Mouse (Mus musculus) heart, embryonic 16.5 days (tissue): ENCODE data around the gene Mrtfa. TPM values are rescaled to one million over a fixed set of nuclear protein-coding genes. Genes with fewer than 3 reads are reported as not detected.

Experiments
- ATAC-seq: fragments of 200-750 bp; cut with Nextera tagmentation; replicated peaks from 2 replicates; pipeline ENCODE4 v1.8.0; 2017; ENCODE audit warnings: moderate number of reproducible peaks; ENCODE audit not compliant: insufficient read depth, low FRiP score; ENCODE audit errors: extremely low read depth
- H3K27ac ChIP-seq: fragments of 300-500 bp; sonication (generic); 2 replicates; pipeline ENCODE4 v1.5.1; 2014; ENCODE audit warnings: mild to moderate bottlenecking, low read length, control low read depth, moderate library complexity
- H3K27me3 ChIP-seq: fragments of 300-500 bp; sonication (generic); 2 replicates; pipeline ENCODE4 v1.6.1; 2014; ENCODE audit warnings: low read length, mixed read lengths; ENCODE audit not compliant: control insufficient read depth, insufficient read depth
- H3K36me3 ChIP-seq: fragments of 300-500 bp; sonication (generic); 2 replicates; pipeline ENCODE4 v1.6.1; 2014; ENCODE audit not compliant: control insufficient read depth, insufficient read depth
- H3K4me1 ChIP-seq: fragments of 300-500 bp; sonication (generic); 2 replicates; pipeline ENCODE4 v1.6.1; 2014; ENCODE audit warnings: low read length, mixed read lengths; ENCODE audit not compliant: control insufficient read depth, insufficient read depth
- H3K4me2 ChIP-seq: fragments of 300-500 bp; sonication (generic); 2 replicates; pipeline ENCODE4 v1.6.1; 2014; ENCODE audit warnings: low read depth, mild to moderate bottlenecking, control low read depth, low read length
- H3K4me3 ChIP-seq: fragments of 300-500 bp; sonication (generic); 2 replicates; pipeline ENCODE4 v1.5.1; 2014; ENCODE audit warnings: mild to moderate bottlenecking, control low read depth, low read length
- H3K9ac ChIP-seq: fragments of 300-500 bp; sonication (generic); 2 replicates; pipeline ENCODE4 v1.6.1; 2014; ENCODE audit warnings: low read length, control low read depth
- H3K9me3 ChIP-seq: fragments of 300-500 bp; sonication (generic); replicated peaks from 2 replicates; pipeline ENCODE4 v1.6.1; 2016; ENCODE audit warnings: low read length; ENCODE audit not compliant: control insufficient read depth
- WGBS: fragments of 180-500 bp; shearing (Covaris S2); extraction: QIAGEN DNeasy Blood & Tissue Kit; methylation state at CpG from one replicate; pipeline ENCODE4 v1.1.7; 2014; 5-methylcytosine and 5-hydroxymethylcytosine counted together
- polyA plus RNA-seq: library from polyadenylated mRNA; unstranded; fragments of >200 nt; fragmentation: Nextera tagmentation; extraction: Ambion mirVana; gene quantifications from 2 replicates; pipeline ENCODE4 v1.2.1, GENCODE M21; 2015

Mrtfa gene
- polyA plus RNA-seq, 1 experiment from 2014 or later: 14.1 TPM

DNA sequence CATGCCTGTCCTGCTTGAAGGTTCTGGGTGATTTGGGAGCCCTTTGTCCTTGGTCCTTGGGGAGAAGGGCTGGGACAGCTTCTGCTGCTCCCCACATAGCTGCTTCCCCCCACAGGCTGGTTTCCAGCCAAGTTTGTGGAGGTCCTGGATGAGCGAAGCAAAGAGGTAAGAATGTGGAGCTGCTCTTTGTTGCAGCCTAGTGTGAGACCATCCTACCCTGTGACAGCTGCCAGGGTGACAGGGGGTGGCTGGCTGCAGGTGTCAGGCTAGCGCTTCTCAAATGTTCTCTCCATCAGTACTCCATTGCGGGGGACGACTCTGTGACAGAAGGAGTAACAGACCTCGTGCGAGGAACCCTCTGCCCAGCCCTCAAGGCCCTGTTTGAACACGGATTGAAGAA, 180.4 kb downstream of the Mrtfa start:
- H3K4me1 ChIP-seq: no peaks in the 10 kb centered on the region
- H3K36me3 ChIP-seq: peaks cover 34% of the 10 kb centered on the region
- H3K4me3 ChIP-seq: no peak overlapping the region
- no peak for ATAC-seq
- no peak overlapping the region for H3K27ac ChIP-seq
- no peaks in the 10 kb centered on the region for H3K27me3 ChIP-seq
- H3K4me2 ChIP-seq: no peak overlapping the region
- 77% methylated on average over 7 of the region's 7 CpGs for WGBS
- no peaks in the 10 kb centered on the region for H3K9me3 ChIP-seq
- H3K9ac ChIP-seq: no peak overlapping the region

DNA sequence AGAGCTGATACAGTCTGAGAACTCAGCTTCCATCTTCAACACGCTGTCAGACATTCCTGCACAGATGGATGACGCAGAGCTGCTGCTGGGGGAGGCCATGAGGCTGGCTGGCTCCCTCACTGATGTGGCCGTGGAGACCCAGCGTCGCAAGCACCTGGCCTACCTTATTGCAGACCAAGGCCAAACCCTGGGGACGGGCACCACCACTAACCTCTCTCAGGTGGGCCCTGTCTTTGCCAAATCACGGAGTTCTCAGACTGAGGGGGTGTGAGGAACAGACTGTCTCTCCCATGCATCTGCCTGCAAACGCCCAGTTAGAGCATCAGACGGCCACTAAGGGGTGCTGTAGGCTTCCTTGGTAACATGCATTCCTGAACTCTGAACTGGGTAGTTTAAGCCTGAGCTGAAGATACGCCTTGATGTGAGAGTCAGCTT, 181.9 kb downstream of the Mrtfa start:
- no peak overlapping the region for H3K27ac ChIP-seq

DNA sequence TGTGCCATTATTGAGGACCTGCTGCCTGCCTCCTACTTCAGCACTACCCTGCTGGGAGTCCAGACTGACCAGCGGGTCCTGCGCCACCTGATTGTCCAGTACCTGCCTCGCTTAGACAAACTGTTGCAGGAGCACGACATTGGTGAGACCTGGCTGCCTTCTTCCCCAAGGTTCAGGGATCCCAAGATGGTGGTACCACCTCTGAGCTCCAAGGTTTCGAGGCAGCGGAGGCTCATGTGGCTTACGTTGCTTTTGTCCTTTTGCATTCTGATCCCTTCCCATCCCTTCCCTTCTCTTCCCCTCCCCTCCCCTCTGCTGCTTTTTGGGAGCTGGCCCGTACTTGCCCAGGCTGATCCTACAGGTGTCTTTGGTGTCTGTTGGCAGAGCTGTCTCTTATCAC, 182.7 kb downstream of the Mrtfa start:
- peaks cover 23% of the 10 kb centered on the region for H3K36me3 ChIP-seq
- no peak overlapping the region for H3K4me2 ChIP-seq
- no peak overlapping the region for H3K9ac ChIP-seq
- WGBS: 87% methylated on average over 8 of the region's 8 CpGs
- no peak overlapping the region for H3K4me3 ChIP-seq
- H3K9me3 ChIP-seq: no peaks in the 10 kb centered on the region
- H3K27ac ChIP-seq: no peak overlapping the region
- no peaks in the 10 kb centered on the region for H3K4me1 ChIP-seq
- no peaks in the 10 kb centered on the region for H3K27me3 ChIP-seq
- no peak for ATAC-seq

More for the DNA sequence above, 181.9 kb downstream of the Mrtfa start:
- no peak overlapping the region for H3K9ac ChIP-seq
- H3K4me2 ChIP-seq: no peak overlapping the region
- H3K4me1 ChIP-seq: no peaks in the 10 kb centered on the region
- peaks cover 24% of the 10 kb centered on the region for H3K36me3 ChIP-seq
- no peaks in the 10 kb centered on the region for H3K9me3 ChIP-seq
- no peak for ATAC-seq
- no peak overlapping the region for H3K4me3 ChIP-seq
- H3K27me3 ChIP-seq: no peaks in the 10 kb centered on the region
- WGBS: 62% methylated on average over 10 of the region's 10 CpGs

DNA sequence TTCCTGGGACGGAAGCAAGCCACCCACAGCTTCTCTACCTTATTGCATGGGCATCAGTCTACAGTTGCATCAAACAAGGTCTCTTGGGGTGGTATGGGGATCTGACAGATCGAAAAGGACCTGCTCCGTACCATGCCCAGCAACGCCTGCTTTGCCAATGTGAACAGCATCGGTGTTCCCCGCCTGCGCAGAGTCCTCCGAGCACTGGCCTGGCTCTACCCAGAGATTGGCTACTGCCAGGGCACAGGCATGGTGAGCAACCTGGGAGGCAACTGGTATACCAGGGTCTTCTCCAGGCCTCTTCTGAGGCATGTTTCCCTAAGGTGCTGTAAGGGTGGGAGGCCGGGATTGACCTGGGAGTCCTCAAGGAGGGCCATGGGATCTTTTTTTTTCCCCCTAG, 183.2 kb downstream of the Mrtfa start:
- Histone ChIP-seq H3K27me3 (no peaks in the 10 kb centered on the region), H3K4me2 (no peak overlapping the region), H3K4me3 (no peak overlapping the region), H3K9ac (no peak overlapping the region), H3K36me3 (peaks cover 21% of the 10 kb centered on the region; the same call in 1 of the 2 replicates), H3K4me1 (no peaks in the 10 kb centered on the region), H3K27ac (no peak overlapping the region), H3K9me3 (no peaks in the 10 kb centered on the region)
- 94% methylated on average over 9 of the region's 9 CpGs for WGBS
- no peak for ATAC-seq

DNA sequence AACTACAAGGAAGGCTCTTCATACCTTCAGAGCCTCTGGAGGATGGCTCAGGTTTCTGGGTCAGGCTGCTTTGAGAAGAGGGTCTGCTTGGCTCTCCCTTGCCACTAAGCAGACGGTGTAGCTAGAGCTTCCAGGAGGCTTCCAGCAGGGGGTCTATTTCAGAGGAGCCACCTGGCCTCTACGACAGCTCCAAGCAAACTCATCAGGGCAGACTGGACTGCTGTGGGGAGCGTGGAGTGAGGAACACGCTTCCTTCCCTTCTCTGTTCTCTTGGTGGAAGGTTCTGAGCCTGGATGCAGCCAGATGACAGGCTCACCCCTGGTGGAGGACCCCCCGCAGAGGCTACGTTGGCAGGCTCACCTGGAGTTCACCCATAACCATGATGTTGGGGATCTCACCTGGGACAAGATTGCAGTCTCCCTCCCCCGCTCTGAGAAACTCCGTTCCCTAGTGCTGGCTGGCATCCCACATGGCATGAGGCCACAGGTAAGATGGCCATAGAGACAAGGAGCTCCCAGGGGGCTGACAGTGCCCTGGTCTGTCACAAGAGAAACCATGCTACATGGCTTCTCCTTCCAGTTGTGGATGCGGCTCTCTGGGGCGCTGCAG, 184.3 kb downstream of the Mrtfa start:
- Histone ChIP-seq H3K27ac (no peak overlapping the region), H3K9me3 (no peaks in the 10 kb centered on the region), H3K27me3 (no peaks in the 10 kb centered on the region), H3K9ac (no peak overlapping the region), H3K36me3 (peaks cover 18% of the 10 kb centered on the region; the same call in 1 of the 2 replicates), H3K4me1 (no peaks in the 10 kb centered on the region), H3K4me2 (no peak overlapping the region), H3K4me3 (no peak overlapping the region)
- WGBS: 85% methylated on average over 10 of the region's 10 CpGs
- ATAC-seq: no peak

DNA sequence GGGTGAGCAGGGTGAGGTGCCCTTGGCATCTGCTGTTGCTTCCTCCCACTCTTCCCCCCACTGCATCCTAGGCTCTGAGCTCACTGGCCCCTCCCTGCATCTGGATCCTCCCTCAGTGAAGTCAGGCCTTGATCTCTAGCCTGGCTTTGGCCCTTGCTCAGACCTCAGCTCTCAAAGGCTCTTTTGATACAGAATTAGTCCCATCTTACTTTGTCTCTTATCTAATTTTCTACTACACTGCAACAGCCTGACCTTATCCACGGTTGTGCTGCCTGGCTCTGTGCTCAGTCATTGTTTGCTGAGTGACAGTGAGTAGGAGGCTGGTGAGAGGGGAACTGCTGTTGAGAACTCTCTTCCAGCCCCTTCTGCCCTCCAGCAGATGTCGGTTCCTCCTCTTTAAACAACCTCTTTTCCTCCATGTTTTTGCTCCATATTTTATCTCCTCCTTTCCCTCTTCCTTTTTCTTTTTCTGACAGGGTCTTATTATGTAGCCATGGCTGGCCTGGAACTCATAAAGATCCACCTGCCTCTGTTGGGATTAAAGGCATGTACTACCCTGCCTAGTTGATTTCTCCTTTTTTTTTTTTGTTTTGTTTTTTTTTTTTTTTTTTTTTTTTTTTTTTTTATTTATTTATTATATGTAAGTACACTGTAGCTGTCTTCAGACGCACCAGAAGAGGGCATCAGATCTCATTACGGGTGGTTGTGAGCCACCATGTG, 190.0 kb downstream of the Mrtfa start:
- Histone ChIP-seq H3K9ac (peak overlapping the region; percentile 2; the same call in 1 of the 2 replicates), H3K27me3 (no peaks in the 10 kb centered on the region), H3K27ac (no peak overlapping the region), H3K4me3 (no peak overlapping the region), H3K4me1 (peaks cover 6% of the 10 kb centered on the region), H3K4me2 (no peak overlapping the region), H3K9me3 (no peaks in the 10 kb centered on the region), H3K36me3 (peaks cover 4% of the 10 kb centered on the region; the same call in 1 of the 2 replicates)
- 4% methylated on average over 2 of the region's 4 CpGs for WGBS
- no peak for ATAC-seq

DNA sequence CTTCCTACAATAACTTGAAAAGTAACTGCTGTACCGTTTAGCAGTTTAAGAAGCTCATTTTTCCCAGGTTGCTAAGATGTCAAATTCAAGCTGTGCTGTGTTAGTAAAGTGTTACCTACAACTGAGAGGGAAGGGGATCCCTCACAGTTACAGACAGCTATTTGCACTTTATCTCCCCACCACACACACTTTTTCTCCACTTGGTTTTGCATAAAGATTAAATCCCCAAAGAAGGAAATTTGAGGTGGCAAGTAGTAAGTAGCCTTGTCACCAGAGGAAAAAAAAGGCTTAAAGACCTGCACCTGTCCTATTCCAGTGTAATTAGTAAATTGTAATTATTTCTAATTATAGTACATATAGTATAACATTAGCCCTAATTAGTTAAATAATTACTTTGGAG, 193.5 kb downstream of the Mrtfa start:
- ATAC-seq: no peak
- 47% methylated on average over 1 of the region's 1 CpGs for WGBS
- H3K4me1 ChIP-seq: peaks cover 6% of the 10 kb centered on the region

DNA sequence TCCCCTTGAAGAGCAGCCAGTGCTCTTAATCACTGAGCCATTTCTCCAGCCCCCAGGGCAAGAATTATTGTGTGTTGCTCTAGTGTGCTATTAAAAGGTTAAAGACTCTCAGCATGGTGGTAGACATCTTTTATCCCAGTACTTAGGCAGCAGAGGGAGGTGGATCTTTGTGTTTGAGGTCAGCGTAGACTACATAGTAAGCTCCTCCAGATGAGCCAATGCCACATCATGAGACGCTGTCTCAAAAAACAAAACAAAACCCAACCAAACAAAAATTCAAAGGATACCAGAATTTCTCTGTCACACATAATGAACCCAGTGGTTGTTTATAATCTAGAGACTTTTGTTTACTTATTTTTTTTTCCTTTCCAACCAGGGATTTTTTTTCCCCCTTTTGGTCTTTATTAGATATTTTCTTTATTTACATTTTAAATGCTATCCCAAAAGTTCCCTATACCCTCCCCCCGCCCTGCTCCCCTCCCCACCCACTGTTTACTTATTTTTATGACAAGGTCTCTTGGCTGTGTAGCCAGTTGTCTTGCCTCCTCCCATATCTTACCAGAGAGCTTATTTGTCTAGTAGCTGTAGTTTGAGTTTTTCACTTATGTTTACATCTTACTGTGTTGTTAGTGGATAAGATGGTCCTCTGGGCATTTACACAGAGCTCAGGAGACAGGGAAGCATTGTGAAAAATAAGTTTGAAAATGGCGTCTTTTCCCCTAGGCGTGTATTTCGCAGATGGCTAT, 194.3 kb downstream of the Mrtfa start:
- Histone ChIP-seq H3K9ac (no peak overlapping the region), H3K4me3 (no peak overlapping the region), H3K27me3 (no peaks in the 10 kb centered on the region), H3K27ac (no peak overlapping the region), H3K9me3 (no peaks in the 10 kb centered on the region), H3K4me2 (no peak overlapping the region), H3K36me3 (0 out of 2 replicates have a peak, but pooled peaks cover 2% of the 10 kb centered on the region), H3K4me1 (peaks cover 6% of the 10 kb centered on the region)
- WGBS: 80% methylated on average over 6 of the region's 6 CpGs
- no peak for ATAC-seq

More for the DNA sequence above, 193.5 kb downstream of the Mrtfa start:
- Histone ChIP-seq H3K36me3 (0 out of 2 replicates have a peak, but pooled peaks cover 2% of the 10 kb centered on the region), H3K27me3 (no peaks in the 10 kb centered on the region), H3K27ac (no peak overlapping the region), H3K4me3 (no peak overlapping the region), H3K9ac (no peak overlapping the region), H3K4me2 (no peak overlapping the region), H3K9me3 (no peaks in the 10 kb centered on the region)

DNA sequence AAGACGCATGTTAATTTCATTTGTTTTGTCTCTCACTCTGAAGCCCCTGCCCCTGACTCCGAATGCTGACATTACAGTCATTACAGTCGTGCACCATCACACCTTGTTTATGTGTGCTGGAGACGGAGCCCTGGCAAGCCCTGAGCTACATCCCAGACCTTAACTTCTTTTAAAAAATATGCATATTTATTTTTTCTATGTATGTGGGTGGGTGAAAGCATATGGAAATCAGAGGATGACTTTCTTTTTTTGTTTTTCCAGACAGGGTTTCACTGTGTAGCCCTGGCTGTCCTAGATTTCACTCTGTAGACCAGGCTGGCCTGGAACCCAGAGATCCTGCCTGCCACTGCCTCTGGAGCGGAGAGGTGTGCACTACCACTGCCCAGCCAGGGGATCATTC, 195.6 kb downstream of the Mrtfa start:
- no peak overlapping the region for H3K4me2 ChIP-seq
- H3K27ac ChIP-seq: no peak overlapping the region
- H3K9me3 ChIP-seq: no peaks in the 10 kb centered on the region
- no peaks in the 10 kb centered on the region for H3K27me3 ChIP-seq
- H3K4me1 ChIP-seq: no peaks in the 10 kb centered on the region
- 0 out of 2 replicates have a peak, but pooled peaks cover 2% of the 10 kb centered on the region for H3K36me3 ChIP-seq
- 86% methylated on average over 5 of the region's 5 CpGs for WGBS
- no peak for ATAC-seq
- no peak overlapping the region for H3K9ac ChIP-seq
- H3K4me3 ChIP-seq: no peak overlapping the region
